Comparison of ENCODE assay signal across 8 mouse cellular contexts in the genomic region with DNA sequence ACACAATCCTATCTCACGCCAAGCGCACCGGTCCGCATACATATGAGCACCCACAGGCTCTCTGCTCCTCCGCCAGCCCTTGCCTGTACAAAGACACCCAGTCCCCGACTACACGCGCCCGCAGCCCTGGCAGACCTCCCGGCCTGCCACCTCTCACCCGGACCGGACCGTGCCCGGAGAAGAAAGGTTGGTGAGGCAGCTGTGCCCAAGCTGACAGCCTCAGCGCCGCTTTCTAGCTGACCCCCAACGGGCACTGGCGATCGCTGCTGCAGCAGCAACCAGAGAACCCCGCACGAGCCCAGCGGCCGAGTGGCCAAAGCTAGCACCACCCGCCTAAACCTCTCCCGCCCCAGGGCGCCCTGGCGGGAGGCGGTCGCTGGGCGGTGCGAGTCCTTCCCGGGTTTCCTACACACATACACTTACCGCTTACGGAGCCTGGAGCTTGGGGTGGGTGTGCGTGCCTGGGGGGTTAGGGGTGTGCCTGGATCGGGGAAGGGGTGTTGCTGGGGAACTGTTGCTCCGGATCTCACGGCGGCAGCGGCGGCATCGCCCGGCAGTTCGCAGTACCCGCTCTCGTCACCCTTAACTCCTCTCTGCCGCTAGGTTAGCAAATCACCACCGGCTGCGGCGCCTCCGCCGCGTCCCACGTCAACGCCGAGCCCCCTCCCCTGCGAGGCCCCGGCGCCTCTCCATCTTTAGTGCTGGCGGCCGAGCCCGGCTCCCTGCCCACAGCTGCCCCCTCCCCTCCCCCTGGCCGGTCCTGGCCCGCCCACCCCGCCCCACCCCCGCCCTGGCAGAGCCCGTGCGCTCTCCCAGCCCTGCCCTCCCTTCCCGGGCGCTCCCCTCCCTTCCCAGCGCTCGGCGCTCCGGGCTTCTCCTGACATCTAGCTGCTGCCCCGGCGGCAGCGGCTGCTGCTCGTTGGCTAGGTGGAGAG. TPM values are rescaled to one million over a fixed set of nuclear protein-coding genes. Genes with fewer than 3 reads are reported as not detected.
DNase-seq lines count a peak whose midpoint lies in the region; ATAC-seq lines count a peak whose summit lies in the region.

A gene (minus strand): TSS at position 592 of the 935 bp plus-strand sequence.

- H3K27me3 ChIP-seq in hindbrain, embryonic 12.5 days, result peaks cover 27% of the 10 kb centered on the region

- H3K9ac ChIP-seq in hindbrain, embryonic 12.5 days, result peak within 1 kb of the TSS; percentile 78

- ATAC-seq in hindbrain, embryonic 12.5 days (ENCODE audit: low FRiP score), result peak; percentile 85

- H3K27ac ChIP-seq in hindbrain, embryonic 12.5 days, result peak within 1 kb of the TSS; percentile 62

- peak; percentile 70 for DNase-seq in adipocyte (ENCODE audit: low spot score)
- DNase-seq in cerebellum, postnatal 25 days, result peak; percentile 65 to 78
- DNase-seq in frontal cortex, postnatal 36 days (ENCODE audit: low spot score in 2 of 2), result peak; percentile 79
- DNase-seq in left cerebral cortex, adult 11 months (ENCODE audit: low spot score), result peak; percentile 69
- DNase-seq in lung, postnatal 14 days, result peak; percentile 93
- DNase-seq in retina, adult 2 months (ENCODE audit: low read depth, low spot score), result peak; percentile 38
- peak; percentile 61 for DNase-seq in urinary bladder, postnatal 25 days (ENCODE audit: low spot score)

- peak within 1 kb of the TSS; percentile 99 for H3K4me2 ChIP-seq in hindbrain, embryonic 12.5 days (replicated peaks)

- under 1% methylated on average over 70 of the region's 78 CpGs for WGBS in hindbrain, embryonic 12.5 days

- no peaks in the 10 kb centered on the region for H3K9me3 ChIP-seq in hindbrain, embryonic 12.5 days (replicated peaks)

- peaks cover 44% of the 10 kb centered on the region for H3K4me1 ChIP-seq in hindbrain, embryonic 12.5 days

- H3K4me3 ChIP-seq in hindbrain, embryonic 12.5 days, result peak within 1 kb of the TSS; percentile 73

- H3K36me3 ChIP-seq in hindbrain, embryonic 12.5 days, result peaks cover 3% of the 10 kb centered on the region; the same call in 1 of the 2 replicates

RNA-seq across cellular contexts. Expression of the gene that starts here (rescaled TPM):
- 6.8 and 6.9 TPM in 2 replicates for polyA plus RNA-seq in hindbrain, embryonic 12.5 days (2016; fragmentation: Nextera tagmentation; extraction: Ambion mirVana)

Comparison
In these comparisons a context has a peak if more than half of its experiments do, and no peak if none do; other contexts are left out.
1. Peak in every context shown above with its lines: DNase-seq, ATAC-seq, H3K4me3 ChIP-seq and H3K27ac ChIP-seq.
2. DNase-seq: peak in every context shown above with its lines; median percentile 93 in lung, postnatal 14 days; 79 in frontal cortex, postnatal 36 days; 72 in cerebellum, postnatal 25 days; 70 in adipocyte; 69 in left cerebral cortex, adult 11 months; 61 in urinary bladder, postnatal 25 days; 38 in retina, adult 2 months.